Mouse (Mus musculus) hindbrain, postnatal 0 days (tissue): ENCODE measurements around the gene Gm15262. TPM values are rescaled to one million over a fixed set of nuclear protein-coding genes. Genes with fewer than 3 reads are reported as not detected.
A peak's percentile ranks its signal among the peaks of the same experiment; 100 is the strongest.
"Not testable (repeated sequence)": the region's sequence is repeated elsewhere in the genome, so short reads cannot be mapped to it uniquely, and the experiment has no call there.

ENCODE experiments used
- ATAC-seq: fragments of 200-750 bp; cut with Nextera tagmentation; 2 replicates; pipeline ENCODE4 v1.8.0; 2017; ENCODE audit warnings: mild to moderate bottlenecking, moderate TSS enrichment, moderate library complexity
- DNase-seq: peaks from one replicate; pipeline ENCODE4 v3.0.0-alpha.2; 2015; ENCODE audit warnings: low spot score
- H3K27ac ChIP-seq: fragments of 300-500 bp; sonication (generic); 2 replicates; pipeline ENCODE4 v1.5.1; 2014; ENCODE audit warnings: mild to moderate bottlenecking
- H3K27me3 ChIP-seq: fragments of 300-500 bp; sonication (generic); 2 replicates; pipeline ENCODE4 v1.6.1; 2014; ENCODE audit warnings: low read length, mixed read lengths; ENCODE audit not compliant: insufficient read depth
- H3K36me3 ChIP-seq: fragments of 300-500 bp; sonication (generic); 2 replicates; pipeline ENCODE4 v1.6.1; 2014; ENCODE audit warnings: low read length, mixed read lengths; ENCODE audit not compliant: insufficient read depth
- H3K4me1 ChIP-seq: fragments of 300-500 bp; sonication (generic); 2 replicates; pipeline ENCODE4 v1.6.1; 2014; ENCODE audit warnings: antibody characterized with exemption, low read length, mixed read lengths; ENCODE audit not compliant: insufficient read depth
- H3K4me2 ChIP-seq: fragments of 300-500 bp; sonication (generic); 2 replicates; pipeline ENCODE4 v1.6.1; 2014; ENCODE audit warnings: low read depth, mild to moderate bottlenecking, low read length, moderate library complexity, mixed read lengths
- H3K4me3 ChIP-seq: fragments of 300-500 bp; sonication (generic); 2 replicates; pipeline ENCODE4 v1.5.1; 2014; ENCODE audit warnings: low read length
- H3K9ac ChIP-seq: fragments of 300-500 bp; sonication (generic); replicated peaks from 2 replicates; pipeline ENCODE4 v1.6.1; 2014; ENCODE audit warnings: mild to moderate bottlenecking, low read length, moderate library complexity, mixed read lengths
- H3K9me3 ChIP-seq: fragments of 300-500 bp; sonication (generic); 2 replicates; pipeline ENCODE4 v1.6.1; 2016; ENCODE audit warnings: low read length, mixed read lengths
- CTCF ChIP-seq: IDR thresholded peaks from 2 replicates; pipeline ENCODE4 v1.5.1; 2016; ENCODE audit warnings: antibody characterized with exemption, control low read depth, low read depth
- WGBS: fragments of 180-500 bp; shearing (Covaris S2); extraction: QIAGEN DNeasy Blood & Tissue Kit; methylation state at CpG from one replicate; pipeline ENCODE4 v1.1.7; 2014; 5-methylcytosine and 5-hydroxymethylcytosine counted together
- polyA plus RNA-seq: library from polyadenylated mRNA; unstranded; fragments of >200 nt; fragmentation: Nextera tagmentation; extraction: Ambion mirVana; gene quantifications from 2 replicates; pipeline ENCODE4 v1.2.1, GENCODE M21; 2015
- total RNA-seq: library from RNA; depleted of rRNA; stranded (reverse); fragments of >200 nt; gene quantifications from 2 replicates; pipeline ENCODE4 v1.2.3, GENCODE M21; 2014; rRNA removed

Gm15262 gene
- total RNA-seq = not detected in 2 replicates
- polyA plus RNA-seq = not detected in 2 replicates

GRCm38 (mm10) chrX:161287156-161287555 is at the start of gene Gm15262:
TSS of gene Gm15262 (plus strand) at chrX:161287456.
- 71% methylated on average over 2 of the region's 2 CpGs for WGBS
- H3K4me1 ChIP-seq, H3K4me2 ChIP-seq: not testable (repeated sequence)

GRCm38 (mm10) chrX:161308131-161308530 is 20.9 kb downstream of the Gm15262 start:
- Histone ChIP-seq H3K27me3 (no peaks in the 10 kb centered on the region), H3K4me1 (no peaks in the 10 kb centered on the region), H3K27ac (no peak overlapping the region), H3K9ac (no peak overlapping the region), H3K36me3 (no peaks in the 10 kb centered on the region), H3K4me3 (no peak overlapping the region), H3K4me2 (no peak overlapping the region), H3K9me3 (no peaks in the 10 kb centered on the region)
- ATAC-seq (no peak), DNase-seq (no peak)
- 79% methylated on average over 1 of the region's 1 CpGs for WGBS
- TF ChIP-seq CTCF = no peak

More at GRCm38 (mm10) chrX:161287156-161287555, at the start of gene Gm15262:
- not testable (repeated sequence) for H3K36me3 ChIP-seq, ATAC-seq, H3K27me3 ChIP-seq, H3K27ac ChIP-seq, H3K9ac ChIP-seq, H3K4me3 ChIP-seq, DNase-seq, H3K9me3 ChIP-seq

GRCm38 (mm10) chrX:161316443-161316842 is 29.2 kb downstream of the Gm15262 start:
- H3K9ac ChIP-seq = no peak overlapping the region
- H3K36me3 ChIP-seq = no peaks in the 10 kb centered on the region
- no peak overlapping the region for H3K4me2 ChIP-seq
- H3K4me3 ChIP-seq = no peak overlapping the region
- TF ChIP-seq CTCF = peak; percentile 19; the same call in 1 of the 2 replicates
- no peaks in the 10 kb centered on the region for H3K27me3 ChIP-seq
- ATAC-seq (no peak), DNase-seq (peak; percentile 11)
- no peaks in the 10 kb centered on the region for H3K9me3 ChIP-seq
- no peak overlapping the region for H3K27ac ChIP-seq
- H3K4me1 ChIP-seq = no peaks in the 10 kb centered on the region

- peak; percentile 57 for TF ChIP-seq CTCF
- Histone ChIP-seq H3K4me1 (no peaks in the 10 kb centered on the region), H3K9ac (no peak overlapping the region), H3K9me3 (no peaks in the 10 kb centered on the region), H3K27ac (no peak overlapping the region), H3K4me3 (no peak overlapping the region), H3K36me3 (no peaks in the 10 kb centered on the region), H3K4me2 (no peak overlapping the region), H3K27me3 (no peaks in the 10 kb centered on the region; the same call in 1 of the 2 replicates)
- DNase-seq = peak; percentile 42
- no peak for ATAC-seq
- 50% methylated on average over 11 of the region's 11 CpGs for WGBS
These were observed 83.7 kb downstream of the Gm15262 start for GRCm38 (mm10) chrX:161370927-161371326.

GRCm38 (mm10) chrX:161371461-161371860 is 84.2 kb downstream of the Gm15262 start:
- no peak for TF ChIP-seq CTCF
- Histone ChIP-seq H3K9ac (no peak overlapping the region), H3K4me1 (no peaks in the 10 kb centered on the region), H3K27ac (no peak overlapping the region), H3K4me3 (no peak overlapping the region), H3K9me3 (no peaks in the 10 kb centered on the region), H3K27me3 (no peaks in the 10 kb centered on the region; the same call in 1 of the 2 replicates), H3K4me2 (no peak overlapping the region), H3K36me3 (no peaks in the 10 kb centered on the region)
- ATAC-seq (no peak), DNase-seq (no peak)
- WGBS = 58% methylated on average over 3 of the region's 3 CpGs

GRCm38 (mm10) chrX:161375568-161375967 is 88.3 kb downstream of the Gm15262 start:
- ATAC-seq = no peak
- Histone ChIP-seq H3K36me3 (no peaks in the 10 kb centered on the region), H3K27me3 (no peaks in the 10 kb centered on the region; the same call in 1 of the 2 replicates), H3K27ac (no peak overlapping the region), H3K4me3 (no peak overlapping the region), H3K9ac (no peak overlapping the region), H3K9me3 (no peaks in the 10 kb centered on the region), H3K4me1 (no peaks in the 10 kb centered on the region), H3K4me2 (no peak overlapping the region)
- WGBS = 63% methylated on average over 1 of the region's 1 CpGs
- no peak for TF ChIP-seq CTCF
- no peak for DNase-seq

GRCm38 (mm10) chrX:161385791-161386190 is 98.5 kb downstream of the Gm15262 start:
- DNase-seq (peak; percentile 11), ATAC-seq (no peak)
- Histone ChIP-seq H3K4me3 (no peak overlapping the region), H3K36me3 (no peaks in the 10 kb centered on the region), H3K9ac (no peak overlapping the region), H3K4me1 (no peaks in the 10 kb centered on the region), H3K4me2 (no peak overlapping the region), H3K27me3 (no peaks in the 10 kb centered on the region; the same call in 1 of the 2 replicates), H3K9me3 (no peaks in the 10 kb centered on the region), H3K27ac (no peak overlapping the region)
- 46% methylated on average over 8 of the region's 8 CpGs for WGBS
- TF ChIP-seq CTCF = peak; percentile 63
